Mouse (Mus musculus) heart, postnatal 0 days (tissue): ENCODE measurements around the gene U2af1l4. TPM values are rescaled to one million over a fixed set of nuclear protein-coding genes. Genes with fewer than 3 reads are reported as not detected.
A peak's percentile ranks its signal among the peaks of the same experiment; 100 is the strongest.

Experiments used
- ATAC-seq: fragments of 200-750 bp; cut with Nextera tagmentation; 2 replicates; pipeline ENCODE4 v1.8.0; 2017; ENCODE audit warnings: low read depth, moderate number of reproducible peaks, moderate library complexity; ENCODE audit not compliant: insufficient read depth
- DNase-seq: peaks from one replicate; pipeline ENCODE4 v3.0.0-alpha.2; 2016; ENCODE audit warnings: low spot score
- H3K27ac ChIP-seq: fragments of 300-500 bp; sonication (generic); 2 replicates; pipeline ENCODE4 v1.5.1; 2014; ENCODE audit warnings: low read depth, mild to moderate bottlenecking
- H3K27me3 ChIP-seq: fragments of 300-500 bp; sonication (generic); 2 replicates; pipeline ENCODE4 v1.6.1; 2014; ENCODE audit warnings: low read length, mixed read lengths; ENCODE audit not compliant: control insufficient read depth, insufficient read depth
- H3K36me3 ChIP-seq: fragments of 300-500 bp; sonication (generic); replicated peaks from 2 replicates; pipeline ENCODE4 v1.6.1; 2014; ENCODE audit warnings: low read length, mixed read lengths; ENCODE audit not compliant: control insufficient read depth, insufficient read depth
- H3K4me1 ChIP-seq: fragments of 300-500 bp; sonication (generic); 2 replicates; pipeline ENCODE4 v1.6.1; 2014; ENCODE audit warnings: antibody characterized with exemption; ENCODE audit not compliant: control insufficient read depth, insufficient read depth
- H3K4me2 ChIP-seq: fragments of 300-500 bp; sonication (generic); 2 replicates; pipeline ENCODE4 v1.6.1; 2014; ENCODE audit warnings: low read depth, mild to moderate bottlenecking, low read length, moderate library complexity
- H3K4me3 ChIP-seq: fragments of 300-500 bp; sonication (generic); 2 replicates; pipeline ENCODE4 v1.5.1; 2014; ENCODE audit warnings: low read depth, low read length
- H3K9ac ChIP-seq: fragments of 300-500 bp; sonication (generic); replicated peaks from 2 replicates; pipeline ENCODE4 v1.6.1; 2014; ENCODE audit warnings: low read depth, low read length, mixed read lengths
- H3K9me3 ChIP-seq: fragments of 300-500 bp; sonication (generic); replicated peaks from 2 replicates; pipeline ENCODE4 v1.6.1; 2016; ENCODE audit warnings: low read length; ENCODE audit not compliant: control insufficient read depth
- CTCF ChIP-seq: IDR thresholded peaks from 2 replicates; pipeline ENCODE4 v1.5.1; 2016; ENCODE audit warnings: antibody characterized with exemption, control low read depth, low read depth
- EP300 ChIP-seq: IDR thresholded peaks from 2 replicates; pipeline ENCODE4 v1.6.1; 2016; ENCODE audit warnings: antibody characterized with exemption, low read depth
- WGBS: fragments of 180-500 bp; shearing (Covaris S2); extraction: QIAGEN DNeasy Blood & Tissue Kit; methylation state at CpG from one replicate; pipeline ENCODE4 v1.1.7; 2014; 5-methylcytosine and 5-hydroxymethylcytosine counted together
- polyA plus RNA-seq: library from polyadenylated mRNA; unstranded; fragments of >200 nt; fragmentation: Nextera tagmentation; extraction: Ambion mirVana; gene quantifications from 2 replicates; pipeline ENCODE4 v1.2.1, GENCODE M21; 2015
- total RNA-seq: library from RNA; depleted of rRNA; stranded (reverse); fragments of >200 nt; gene quantifications from 2 replicates; pipeline ENCODE4 v1.2.3, GENCODE M21; 2014; ENCODE audit warnings: low replicate concordance

U2af1l4 gene
- total and polyA plus RNA-seq, 2 experiments from 2014 or later, result 41.9 to 120 TPM

DNA sequence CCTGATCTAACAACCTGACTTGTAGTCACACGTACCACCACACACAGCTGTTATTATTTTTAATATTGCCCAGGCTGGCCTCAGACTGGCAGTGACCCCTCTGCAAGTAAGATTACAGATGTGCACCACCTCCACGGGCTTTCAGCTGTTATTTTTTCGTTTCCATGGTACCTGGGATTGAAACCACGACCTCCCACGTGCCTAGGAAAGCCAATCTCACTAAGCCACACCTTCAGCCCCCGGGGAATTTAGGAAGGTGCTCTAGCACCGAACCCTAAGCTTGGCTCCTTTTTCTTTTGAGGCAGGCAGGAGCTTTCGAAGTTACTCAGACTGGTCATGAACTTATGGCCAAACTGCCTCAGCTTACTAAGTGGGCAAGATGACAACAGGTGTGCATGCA is 41.3 kb downstream of the U2af1l4 start:
- Histone ChIP-seq H3K9me3 (no peaks in the 10 kb centered on the region), H3K4me2 (no peak overlapping the region), H3K27ac (no peak overlapping the region), H3K27me3 (no peaks in the 10 kb centered on the region), H3K4me1 (0 out of 2 replicates have a peak, but pooled peaks cover 6% of the 10 kb centered on the region), H3K9ac (no peak overlapping the region), H3K4me3 (no peak overlapping the region), H3K36me3 (no peaks in the 10 kb centered on the region)
- ATAC-seq, result no peak
- no peak for TF ChIP-seq CTCF
- TF ChIP-seq EP300, result no peak
- 61% methylated on average over 8 of the region's 8 CpGs for WGBS
- no peak for DNase-seq

DNA sequence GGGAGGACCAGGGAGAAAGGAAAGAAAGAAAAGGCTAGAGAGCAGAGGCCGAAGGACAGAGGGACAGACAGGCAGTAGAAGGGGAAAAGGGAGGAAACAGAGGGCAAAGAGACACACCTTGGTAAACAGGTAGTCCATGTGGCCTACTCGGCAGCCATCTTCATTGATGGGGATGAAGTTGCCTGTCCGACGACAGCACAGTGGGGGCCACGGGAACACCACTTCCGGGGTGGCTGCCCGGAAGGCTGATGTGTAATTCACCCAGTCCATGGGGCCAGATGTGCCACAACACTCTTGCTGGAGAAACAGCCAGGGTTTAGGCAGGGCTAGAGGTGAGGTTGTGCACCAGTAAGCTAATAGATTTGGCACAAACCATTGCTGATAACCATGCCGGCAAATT is 41.8 kb downstream of the U2af1l4 start:
- Histone ChIP-seq H3K27me3 (no peaks in the 10 kb centered on the region), H3K27ac (no peak overlapping the region), H3K4me3 (no peak overlapping the region), H3K4me2 (no peak overlapping the region), H3K36me3 (no peaks in the 10 kb centered on the region), H3K4me1 (peaks cover 9% of the 10 kb centered on the region; the same call in 1 of the 2 replicates), H3K9ac (no peak overlapping the region), H3K9me3 (no peaks in the 10 kb centered on the region)
- WGBS, result 81% methylated on average over 8 of the region's 8 CpGs
- no peak for TF ChIP-seq CTCF
- no peak for TF ChIP-seq EP300
- ATAC-seq (no peak), DNase-seq (no peak)

DNA sequence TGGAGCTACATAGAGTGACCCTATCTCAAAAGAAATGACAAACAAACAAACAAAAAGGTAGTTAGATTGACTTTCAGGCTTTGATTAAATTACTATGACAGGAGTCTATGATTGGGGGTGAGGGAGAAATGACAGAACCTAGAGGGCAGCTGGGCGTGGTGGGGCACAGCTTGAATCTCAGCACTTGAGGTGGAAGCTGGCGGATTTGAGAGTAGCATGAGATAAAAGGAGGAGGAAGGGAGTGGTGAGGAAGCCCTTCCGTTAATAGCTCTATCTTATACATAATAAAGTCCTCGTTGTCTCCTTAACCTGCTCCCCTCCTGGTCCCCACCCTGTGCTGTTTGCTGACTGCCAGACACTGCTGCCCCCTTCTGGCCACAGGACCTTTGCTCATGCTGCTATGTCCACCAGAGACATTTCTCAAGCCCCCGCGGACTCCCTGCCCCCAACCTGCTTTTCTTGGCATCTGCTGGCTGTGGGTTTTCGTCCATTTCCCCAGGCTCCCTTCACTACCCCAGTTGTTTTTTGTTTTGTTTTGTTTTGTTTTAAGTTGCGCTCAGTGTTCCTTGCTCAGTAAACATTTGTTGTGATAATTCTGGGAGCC is 44.7 kb downstream of the U2af1l4 start:
- Histone ChIP-seq H3K36me3 (no peaks in the 10 kb centered on the region), H3K9ac (no peak overlapping the region), H3K4me3 (no peak overlapping the region), H3K4me2 (no peak overlapping the region), H3K4me1 (peaks cover 8% of the 10 kb centered on the region; the same call in 1 of the 2 replicates), H3K27me3 (no peaks in the 10 kb centered on the region), H3K27ac (no peak overlapping the region), H3K9me3 (no peaks in the 10 kb centered on the region)
- WGBS, result 25% methylated on average over 8 of the region's 8 CpGs
- ATAC-seq (peak; percentile 56), DNase-seq (peak; percentile 60)
- no peak for TF ChIP-seq EP300
- peak; percentile 71 for TF ChIP-seq CTCF

DNA sequence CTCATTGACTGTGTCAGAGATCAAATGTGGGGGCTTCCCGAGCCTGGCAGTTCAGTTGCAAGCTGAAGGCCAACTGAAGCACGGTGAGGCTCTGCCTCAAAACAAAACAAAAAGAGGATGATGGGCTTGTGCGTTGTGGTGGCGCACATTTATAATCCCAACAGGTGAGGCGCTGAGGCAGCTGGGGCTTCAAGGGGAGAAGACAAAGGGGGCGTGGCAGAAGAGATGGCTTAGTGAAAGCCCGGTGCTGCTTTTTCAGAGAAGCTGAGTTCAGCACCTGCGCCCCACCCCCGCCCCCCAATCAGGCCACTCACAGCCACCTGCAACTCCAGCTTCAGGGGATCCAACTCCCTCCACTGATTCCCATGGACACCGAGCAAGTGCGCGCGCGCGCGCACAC is 45.4 kb downstream of the U2af1l4 start:
- no peak for DNase-seq
- no peak overlapping the region for H3K9ac ChIP-seq
- WGBS, result 57% methylated on average over 16 of the region's 16 CpGs
- H3K36me3 ChIP-seq, result no peaks in the 10 kb centered on the region
- TF ChIP-seq CTCF, result no peak
- no peak for TF ChIP-seq EP300
- no peak for ATAC-seq
- H3K4me1 ChIP-seq, result peaks cover 8% of the 10 kb centered on the region; the same call in 1 of the 2 replicates
- H3K27me3 ChIP-seq, result no peaks in the 10 kb centered on the region
- no peaks in the 10 kb centered on the region for H3K9me3 ChIP-seq
- H3K4me3 ChIP-seq, result no peak overlapping the region
- no peak overlapping the region for H3K4me2 ChIP-seq
- H3K27ac ChIP-seq, result no peak overlapping the region

DNA sequence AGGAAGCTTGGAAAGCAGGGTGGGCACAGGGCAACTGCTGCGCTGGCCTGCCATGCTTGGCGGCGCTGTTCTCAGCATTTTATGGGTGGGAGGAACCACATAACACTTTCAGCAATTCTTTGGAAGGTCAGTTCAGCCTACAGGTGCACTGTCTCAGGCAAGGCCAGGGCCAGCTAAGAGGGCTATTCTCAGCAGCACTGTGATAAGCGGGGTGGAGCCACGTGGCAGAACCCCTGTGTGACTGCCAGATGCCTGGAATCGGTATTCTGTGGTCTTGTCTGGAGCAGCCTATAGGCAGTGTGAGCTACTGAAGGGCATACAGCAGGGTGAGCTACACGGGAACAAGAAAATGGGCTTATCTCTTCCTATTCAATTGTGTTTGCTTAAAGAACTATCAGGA is 46.9 kb downstream of the U2af1l4 start:
- Histone ChIP-seq H3K27me3 (no peaks in the 10 kb centered on the region), H3K4me3 (no peak overlapping the region), H3K27ac (peak overlapping the region; percentile 71), H3K4me1 (peaks cover 8% of the 10 kb centered on the region; the same call in 1 of the 2 replicates), H3K9ac (0 out of 2 replicates have a peak overlapping the region, but pooled peaks have one; percentile 16), H3K9me3 (no peaks in the 10 kb centered on the region), H3K4me2 (0 out of 2 replicates have a peak overlapping the region, but pooled peaks have one; percentile 11), H3K36me3 (no peaks in the 10 kb centered on the region)
- peak; percentile 71 for DNase-seq
- ATAC-seq, result peak; percentile 91
- WGBS, result 29% methylated on average over 7 of the region's 7 CpGs
- TF ChIP-seq EP300, result no peak
- TF ChIP-seq CTCF, result no peak
